Mouse (Mus musculus): ENCODE data around the gene Nck2.

GRCm38 (mm10) chr1:43474535-43475409 lies 30.4 kb downstream of the Nck2 start:
- TF ChIP-seq CTCF (IDR thresholded peaks at IDR 0.05; ENCODE audit: low read depth), result no peak
- no peak for TF ChIP-seq EP300 (IDR thresholded peaks at IDR 0.05; ENCODE audit: low read depth)
